Mouse (Mus musculus) layer of hippocampus, adult 8-10 months (tissue): ENCODE data around the gene Adprh. TPM values are rescaled to one million over a fixed set of nuclear protein-coding genes. Genes with fewer than 3 reads are reported as not detected.

Experiments used
- DNase-seq, 2 experiments: peaks; one replicate each; pipeline ENCODE4 v3.0.0; 2022; ENCODE audit warnings: low spot score in 2 of 2
- total RNA-seq, 4 experiments: library from RNA; stranded (reverse); gene quantifications; 2 replicates each; pipeline ENCODE4 v1.2.4; 2022

The Adprh gene
- total RNA-seq, 4 experiments from 2014 or later, result 53.7 to 56.9 (median 55.4) TPM

DNA sequence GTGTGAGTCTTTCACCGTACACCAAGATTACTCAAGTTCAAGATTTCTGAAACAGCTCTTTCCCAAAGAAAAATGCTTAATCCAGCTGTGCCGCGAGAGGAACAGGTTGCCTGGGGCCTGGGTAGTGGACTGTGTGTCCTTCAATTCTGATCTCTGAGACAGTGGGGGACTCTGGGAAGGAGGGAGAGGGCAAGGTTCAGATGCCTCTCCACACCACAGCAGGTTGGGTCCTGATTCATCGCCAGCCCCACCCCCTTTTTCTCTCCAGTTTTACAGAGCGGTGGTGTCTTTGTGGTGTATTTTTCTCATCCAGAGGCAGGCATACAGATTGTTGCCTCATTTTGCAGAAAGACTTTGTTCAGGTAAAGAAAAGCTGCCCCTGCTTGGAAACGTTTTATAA is 54.2 kb downstream of the Adprh start:
- no peak for DNase-seq

DNA sequence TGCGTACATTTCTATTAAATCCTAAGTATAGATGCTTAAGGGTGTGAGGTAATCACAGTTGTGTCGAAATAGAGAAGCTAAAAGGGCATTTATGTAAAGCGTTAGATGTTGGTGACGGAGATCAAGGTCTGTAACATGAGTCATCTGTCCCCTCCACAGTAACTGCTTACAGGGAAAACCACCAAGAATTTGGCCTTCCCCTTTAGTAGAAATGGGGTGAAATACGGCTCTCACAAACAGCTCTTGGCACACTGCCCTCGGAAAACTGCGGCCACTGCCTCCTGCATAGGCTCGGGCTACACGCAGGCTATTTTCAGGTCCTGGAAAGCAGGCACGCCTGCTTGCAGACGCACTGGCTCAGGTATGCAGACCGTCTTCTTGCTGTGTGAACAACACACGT is 56.3 kb downstream of the Adprh start:
- no peak for DNase-seq

DNA sequence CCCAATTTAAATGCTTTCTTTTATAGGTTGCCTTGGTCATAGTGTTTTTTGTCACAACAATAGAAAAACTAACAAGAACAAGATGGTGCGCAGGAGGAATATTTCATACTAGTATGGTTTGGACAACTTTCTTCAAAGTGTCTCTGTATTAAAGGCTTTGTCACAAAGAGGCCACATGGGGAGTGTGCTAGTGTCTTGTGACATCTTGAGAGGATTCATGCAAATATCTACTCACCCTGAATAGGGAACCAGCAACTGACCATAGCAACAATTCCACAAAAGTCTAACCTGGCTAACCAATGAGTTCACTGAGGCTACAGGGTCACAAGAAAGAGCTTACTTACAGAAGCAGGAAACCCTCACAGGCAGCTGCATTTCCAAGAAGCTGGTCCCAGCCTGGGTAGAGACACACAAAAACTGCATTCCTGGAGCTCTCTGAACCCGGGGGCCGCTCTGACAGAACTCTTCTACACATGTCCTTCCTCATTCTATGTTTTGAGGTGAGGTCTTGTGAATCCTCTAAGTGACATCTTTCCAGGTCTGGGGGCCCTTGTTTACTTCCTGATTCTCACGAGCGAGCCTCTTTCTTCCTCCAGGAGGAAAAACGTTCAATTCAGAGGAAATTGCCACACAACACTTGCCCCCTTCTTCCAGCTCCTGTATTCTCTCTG is 57.3 kb downstream of the Adprh start:
- no peak for DNase-seq

DNA sequence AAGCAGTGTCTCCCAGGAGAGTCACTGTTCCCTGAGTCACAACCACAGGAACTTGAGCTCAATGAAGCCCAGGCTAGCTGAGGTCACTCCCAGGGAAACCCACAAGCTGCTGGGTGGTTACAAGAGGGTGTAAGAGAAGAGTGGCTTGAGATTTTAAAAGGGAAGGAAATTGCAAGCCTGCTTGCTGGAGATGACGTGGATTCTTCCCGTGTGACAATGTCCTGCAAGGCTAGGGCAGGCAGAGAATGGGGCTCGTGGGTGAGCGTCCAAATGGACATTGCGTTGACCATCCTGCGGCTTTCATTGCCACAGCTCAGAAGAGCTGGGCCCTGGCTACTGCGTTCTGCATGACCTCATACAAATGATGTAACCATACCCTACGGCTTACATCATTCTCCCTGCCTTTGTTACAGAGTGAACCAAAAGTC is 58.3 kb downstream of the Adprh start:
- DNase-seq, result no peak

Other genes starting within 250 kb of the Adprh start
- not detected for gene Nr1i2, start 157.9 kb downstream of the Adprh start, total RNA-seq
- gene Maats1, start 110.6 kb downstream of the Adprh start, total RNA-seq, result 1 to 10 TPM; 1.3 to 2.0 (median 1.6) TPM
- 100 to 1,000 TPM in 2 of 4 experiments, 10 to 100 TPM in 2; 88.2 to 142 (median 116) TPM for gene Cox17, start 105.7 kb downstream of the Adprh start, total RNA-seq
- 1 to 10 TPM in 2 of 4 experiments, not detected in 2; 1.1 to 4.7 TPM for gene Gm21987, start 105.7 kb downstream of the Adprh start, total RNA-seq
- gene Popdc2, start 90.5 kb downstream of the Adprh start, total RNA-seq, result 1 to 10 TPM in 1 of 4 experiments, under 1 TPM in 3; 0.31 to 1.3 (median 0.49) TPM
- 1 to 10 TPM in 2 of 4 experiments, under 1 TPM in 2; 0.72 to 1.8 (median 1.1) TPM for gene Pla1a, start 19.6 kb downstream of the Adprh start, total RNA-seq
- gene Cd80, start 2.9 kb upstream of the Adprh start, total RNA-seq, result 1 to 10 TPM in 1 of 4 experiments, under 1 TPM in 3; 0.39 to 1.2 (median 0.49) TPM
- 10 to 100 TPM; 24.8 to 28.1 (median 27.2) TPM for gene Timmdc1, start 70.0 kb upstream of the Adprh start, total RNA-seq
- gene Poglut1, start 97.6 kb upstream of the Adprh start, total RNA-seq, result 10 to 100 TPM; 43.7 to 55.5 (median 51.0) TPM
- 10 to 100 TPM; 23.5 to 31.2 (median 28.1) TPM for gene Tmem39a, start 106.0 kb upstream of the Adprh start, total RNA-seq